ENCODE assay signal across 19 mouse cellular contexts in the genomic region with DNA sequence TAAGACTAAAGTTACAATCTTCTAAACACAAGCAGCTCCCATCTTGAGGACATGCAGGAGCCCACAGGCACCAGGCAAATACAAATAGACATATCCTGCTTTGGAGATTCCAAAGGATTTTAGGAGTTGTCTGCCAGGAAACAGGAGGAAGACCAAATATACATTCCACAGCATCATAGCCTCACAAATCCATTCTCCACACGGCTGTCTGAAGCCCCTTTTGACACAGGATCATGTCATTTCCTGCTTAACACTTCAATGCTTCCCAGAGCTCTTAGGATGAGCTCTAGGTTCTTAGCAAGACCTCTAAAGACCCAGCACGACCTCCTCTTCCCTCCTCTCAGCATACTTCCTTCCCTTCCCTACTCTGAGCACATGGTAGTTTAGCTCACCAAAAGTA.
DNase-seq lines count a peak whose midpoint lies in the region; ATAC-seq and TF ChIP-seq lines count a peak whose summit lies in the region.
"Had no signal": no experiment of that assay in that cellular context is flagged by ENCODE, and none has a peak within 500 bp of the region (broad histone marks: within the 10 kb centered on the region; RNA-seq: fewer than 3 reads in every experiment).

No protein-coding gene starts in this region.

- peak overlapping the region; percentile 40 for H3K27ac ChIP-seq in embryonic facial prominence, embryonic 13.5 days
- H3K27ac ChIP-seq in embryonic facial prominence, embryonic 10.5 days (replicated peaks) = no peak overlapping the region
- peak overlapping the region; percentile 62; the same call in 1 of the 2 replicates for H3K27ac ChIP-seq in intestine, embryonic 14.5 days (ENCODE audit: low read depth)
- H3K27ac ChIP-seq in intestine, postnatal 0 days (ENCODE audit: low read depth, low read length) = no peak overlapping the region
- peak overlapping the region; percentile 68 for H3K27ac ChIP-seq in lung, embryonic 16.5 days (ENCODE audit: low read length)
- peak overlapping the region; percentile 76 for H3K27ac ChIP-seq in stomach, embryonic 16.5 days (ENCODE audit: low read length)
- no peak overlapping the region for H3K27ac ChIP-seq in midbrain, embryonic 14.5 days (replicated peaks; ENCODE audit: low read depth, low read length)
- H3K27ac ChIP-seq: embryonic facial prominence, embryonic 12.5 days; forebrain, embryonic 12.5 days; hindbrain, embryonic 13.5 days; left cerebral cortex, adult 2 months; macrophage; midbrain, embryonic 13.5 days had no signal

- no peak for DNase-seq in embryonic facial prominence, embryonic 10.5 days (ENCODE audit: low spot score)
- no peak for DNase-seq in intestine, embryonic 14.5 days (ENCODE audit: low spot score)
- DNase-seq in lung, adult 18-20 months = no peak
- DNase-seq in midbrain, embryonic 14.5 days = no peak
- DNase-seq: adrenal gland, adult 8-10 months; cerebellum, adult 11-12 months; kidney, adult 18-20 months; right cerebral cortex, postnatal 4 days had no signal

- no peak for ATAC-seq in embryonic facial prominence, embryonic 13.5 days (ENCODE audit: insufficient number of reproducible peaks, insufficient read depth, low FRiP score, low TSS enrichment, low read depth)
- no peak for ATAC-seq in intestine, embryonic 14.5 days (replicated peaks; ENCODE audit: low FRiP score, low TSS enrichment, low read depth)
- ATAC-seq in intestine, postnatal 0 days = no peak
- ATAC-seq in lung, embryonic 16.5 days (ENCODE audit: low read depth) = no peak
- no peak for ATAC-seq in stomach, embryonic 16.5 days (ENCODE audit: insufficient read depth, low FRiP score)
- no peak for ATAC-seq in midbrain, embryonic 14.5 days (ENCODE audit: low FRiP score, low TSS enrichment)
- ATAC-seq: midbrain, embryonic 13.5 days had no signal

- H3K36me3 ChIP-seq in embryonic facial prominence, embryonic 13.5 days = no peaks in the 10 kb centered on the region
- H3K36me3 ChIP-seq in embryonic facial prominence, embryonic 10.5 days (replicated peaks) = no peaks in the 10 kb centered on the region
- H3K36me3 ChIP-seq in intestine, embryonic 14.5 days (ENCODE audit: control insufficient read depth, insufficient read depth, low read length) = no peaks in the 10 kb centered on the region
- no peaks in the 10 kb centered on the region for H3K36me3 ChIP-seq in intestine, postnatal 0 days (ENCODE audit: control insufficient read depth, insufficient read depth)
- H3K36me3 ChIP-seq in lung, embryonic 16.5 days (ENCODE audit: control insufficient read depth, insufficient read depth, low read length) = no peaks in the 10 kb centered on the region
- H3K36me3 ChIP-seq in stomach, embryonic 16.5 days (ENCODE audit: control insufficient read depth, insufficient read depth, low read length) = no peaks in the 10 kb centered on the region
- H3K36me3 ChIP-seq in midbrain, embryonic 14.5 days (ENCODE audit: control insufficient read depth, insufficient read depth, low read length) = no peaks in the 10 kb centered on the region
- H3K36me3 ChIP-seq: embryonic facial prominence, embryonic 12.5 days; forebrain, embryonic 12.5 days; hindbrain, embryonic 13.5 days; limb, embryonic 13.5 days; midbrain, embryonic 13.5 days had no signal

- no peak overlapping the region for H3K9ac ChIP-seq in embryonic facial prominence, embryonic 13.5 days
- no peak overlapping the region for H3K9ac ChIP-seq in intestine, embryonic 14.5 days (ENCODE audit: low read length)
- no peak overlapping the region for H3K9ac ChIP-seq in intestine, postnatal 0 days (ENCODE audit: low read depth, low read length)
- H3K9ac ChIP-seq in lung, embryonic 16.5 days (ENCODE audit: low read length) = no peak overlapping the region
- H3K9ac ChIP-seq in stomach, embryonic 16.5 days (ENCODE audit: low read length) = 0 out of 2 replicates have a peak overlapping the region, but pooled peaks have one; percentile 41
- H3K9ac ChIP-seq in midbrain, embryonic 14.5 days (replicated peaks; ENCODE audit: low read length) = no peak overlapping the region
- H3K9ac ChIP-seq: embryonic facial prominence, embryonic 12.5 days; forebrain, embryonic 12.5 days; hindbrain, embryonic 13.5 days; limb, embryonic 13.5 days; midbrain, embryonic 13.5 days had no signal

- 22% methylated on average over 2 of the region's 2 CpGs for WGBS in embryonic facial prominence, embryonic 13.5 days
- 36% methylated on average over 2 of the region's 2 CpGs for WGBS in embryonic facial prominence, embryonic 10.5 days
- WGBS in intestine, embryonic 14.5 days = 22% methylated on average over 2 of the region's 2 CpGs
- WGBS in intestine, postnatal 0 days = 45% methylated on average over 2 of the region's 2 CpGs
- 16% methylated on average over 2 of the region's 2 CpGs for WGBS in lung, embryonic 16.5 days
- 19% methylated on average over 2 of the region's 2 CpGs for WGBS in stomach, embryonic 16.5 days
- WGBS in midbrain, embryonic 14.5 days = 23% methylated on average over 2 of the region's 2 CpGs

- TF ChIP-seq CTCF in intestine, postnatal 0 days (IDR thresholded peaks at IDR 0.05; ENCODE audit: low read depth) = no peak

- no peak overlapping the region for H3K4me2 ChIP-seq in embryonic facial prominence, embryonic 13.5 days
- no peak overlapping the region for H3K4me2 ChIP-seq in intestine, embryonic 14.5 days (ENCODE audit: low read length)
- H3K4me2 ChIP-seq in intestine, postnatal 0 days (replicated peaks; ENCODE audit: low read depth) = no peak overlapping the region
- no peak overlapping the region for H3K4me2 ChIP-seq in lung, embryonic 16.5 days (ENCODE audit: low read depth, low read length)
- H3K4me2 ChIP-seq in stomach, embryonic 16.5 days (ENCODE audit: low read depth, low read length) = no peak overlapping the region
- H3K4me2 ChIP-seq in midbrain, embryonic 14.5 days (ENCODE audit: low read length) = no peak overlapping the region
- H3K4me2 ChIP-seq: embryonic facial prominence, embryonic 12.5 days; forebrain, embryonic 12.5 days; hindbrain, embryonic 13.5 days; limb, embryonic 13.5 days; midbrain, embryonic 13.5 days had no signal

- peaks cover 46% of the 10 kb centered on the region for H3K4me1 ChIP-seq in embryonic facial prominence, embryonic 13.5 days
- H3K4me1 ChIP-seq in embryonic facial prominence, embryonic 10.5 days = peaks cover 30% of the 10 kb centered on the region
- peaks cover 30% of the 10 kb centered on the region for H3K4me1 ChIP-seq in intestine, embryonic 14.5 days (replicated peaks; ENCODE audit: control insufficient read depth, insufficient read depth, low read length)
- H3K4me1 ChIP-seq in intestine, postnatal 0 days (replicated peaks; ENCODE audit: control insufficient read depth, insufficient read depth, low read length) = 0 out of 2 replicates have a peak, but pooled peaks cover 3% of the 10 kb centered on the region
- peaks cover 48% of the 10 kb centered on the region for H3K4me1 ChIP-seq in lung, embryonic 16.5 days (replicated peaks; ENCODE audit: control insufficient read depth, insufficient read depth, low read length)
- peaks cover 32% of the 10 kb centered on the region for H3K4me1 ChIP-seq in stomach, embryonic 16.5 days (ENCODE audit: control insufficient read depth, insufficient read depth, low read length)
- peaks cover 5% of the 10 kb centered on the region; the same call in 1 of the 2 replicates for H3K4me1 ChIP-seq in midbrain, embryonic 14.5 days (ENCODE audit: control insufficient read depth, insufficient read depth, low read length)

- H3K4me3 ChIP-seq in embryonic facial prominence, embryonic 13.5 days = no peak overlapping the region
- no peak overlapping the region for H3K4me3 ChIP-seq in embryonic facial prominence, embryonic 10.5 days
- no peak overlapping the region for H3K4me3 ChIP-seq in intestine, embryonic 14.5 days (ENCODE audit: low read depth, low read length)
- H3K4me3 ChIP-seq in intestine, postnatal 0 days (ENCODE audit: low read depth, low read length) = no peak overlapping the region
- H3K4me3 ChIP-seq in lung, embryonic 16.5 days (ENCODE audit: low read length) = no peak overlapping the region
- H3K4me3 ChIP-seq in stomach, embryonic 16.5 days (replicated peaks; ENCODE audit: low read length) = no peak overlapping the region
- H3K4me3 ChIP-seq in midbrain, embryonic 14.5 days (replicated peaks; ENCODE audit: low read depth, low read length) = no peak overlapping the region
- H3K4me3 ChIP-seq: embryonic facial prominence, embryonic 12.5 days; forebrain, embryonic 12.5 days; hindbrain, embryonic 13.5 days; left cerebral cortex, adult 2 months; limb, embryonic 13.5 days; midbrain, embryonic 13.5 days had no signal

- H3K27me3 ChIP-seq in embryonic facial prominence, embryonic 13.5 days = no peaks in the 10 kb centered on the region
- no peaks in the 10 kb centered on the region for H3K27me3 ChIP-seq in embryonic facial prominence, embryonic 10.5 days (replicated peaks; ENCODE audit: low read depth, poor library complexity, severe bottlenecking)
- H3K27me3 ChIP-seq in intestine, embryonic 14.5 days (replicated peaks; ENCODE audit: control insufficient read depth, insufficient read depth, low read length) = no peaks in the 10 kb centered on the region
- H3K27me3 ChIP-seq in intestine, postnatal 0 days (replicated peaks; ENCODE audit: control insufficient read depth, insufficient read depth, low read length) = no peaks in the 10 kb centered on the region
- no peaks in the 10 kb centered on the region for H3K27me3 ChIP-seq in lung, embryonic 16.5 days (ENCODE audit: control insufficient read depth, insufficient read depth, low read depth, low read length)
- no peaks in the 10 kb centered on the region for H3K27me3 ChIP-seq in stomach, embryonic 16.5 days (ENCODE audit: control insufficient read depth, insufficient read depth, low read length)
- no peaks in the 10 kb centered on the region for H3K27me3 ChIP-seq in midbrain, embryonic 14.5 days (ENCODE audit: control insufficient read depth, insufficient read depth, low read length)
- H3K27me3 ChIP-seq: embryonic facial prominence, embryonic 12.5 days; forebrain, embryonic 12.5 days; hindbrain, embryonic 13.5 days; limb, embryonic 13.5 days; midbrain, embryonic 13.5 days had no signal

- no peaks in the 10 kb centered on the region for H3K9me3 ChIP-seq in embryonic facial prominence, embryonic 13.5 days
- H3K9me3 ChIP-seq in embryonic facial prominence, embryonic 10.5 days = no peaks in the 10 kb centered on the region
- no peaks in the 10 kb centered on the region for H3K9me3 ChIP-seq in intestine, embryonic 14.5 days (ENCODE audit: control insufficient read depth, low read length)
- H3K9me3 ChIP-seq in intestine, postnatal 0 days (ENCODE audit: control insufficient read depth) = no peaks in the 10 kb centered on the region
- no peaks in the 10 kb centered on the region for H3K9me3 ChIP-seq in lung, embryonic 16.5 days (ENCODE audit: control insufficient read depth, low read length)
- H3K9me3 ChIP-seq in stomach, embryonic 16.5 days (replicated peaks; ENCODE audit: control insufficient read depth, low read length) = no peaks in the 10 kb centered on the region
- no peaks in the 10 kb centered on the region for H3K9me3 ChIP-seq in midbrain, embryonic 14.5 days (ENCODE audit: control insufficient read depth, low read length)
- H3K9me3 ChIP-seq: embryonic facial prominence, embryonic 12.5 days; forebrain, embryonic 12.5 days; hindbrain, embryonic 13.5 days; limb, embryonic 13.5 days; midbrain, embryonic 13.5 days had no signal

Comparison
In these comparisons a context has a peak if more than half of its experiments do, and no peak if none do; other contexts are left out.
1. H3K27ac ChIP-seq: peak in embryonic facial prominence, embryonic 13.5 days (single experiment), intestine, embryonic 14.5 days (single experiment), lung, embryonic 16.5 days (single experiment) and stomach, embryonic 16.5 days (single experiment); none in embryonic facial prominence, embryonic 10.5 days (single experiment), intestine, postnatal 0 days (single experiment) and midbrain, embryonic 14.5 days (single experiment).